Mouse (Mus musculus): ENCODE data around the gene Hivep2. TPM values are rescaled to one million over a fixed set of nuclear protein-coding genes. Genes with fewer than 3 reads are reported as not detected.

The Hivep2 gene
- total RNA-seq (2018; cell fraction: chromatin; rRNA removed): 100 to 1,000 TPM in 9 of 26 experiments, 10 to 100 TPM in 17; 14.2 to 496 (median 34.9) TPM
- 10 to 100 TPM in 4 of 26 experiments, 1 to 10 TPM in 22; 2.5 to 66.5 (median 5.7) TPM for total RNA-seq (2018; cell fraction: cytosol; rRNA removed)
- 100 to 1,000 TPM in 5 of 26 experiments, 10 to 100 TPM in 21; 10.3 to 337 (median 21.3) TPM for total RNA-seq (2018; cell fraction: nucleus; rRNA removed)
- polyA plus RNA-seq (2018): 2.0 to 3.3 TPM (median 3.2 TPM) in 3 replicates

DNA sequence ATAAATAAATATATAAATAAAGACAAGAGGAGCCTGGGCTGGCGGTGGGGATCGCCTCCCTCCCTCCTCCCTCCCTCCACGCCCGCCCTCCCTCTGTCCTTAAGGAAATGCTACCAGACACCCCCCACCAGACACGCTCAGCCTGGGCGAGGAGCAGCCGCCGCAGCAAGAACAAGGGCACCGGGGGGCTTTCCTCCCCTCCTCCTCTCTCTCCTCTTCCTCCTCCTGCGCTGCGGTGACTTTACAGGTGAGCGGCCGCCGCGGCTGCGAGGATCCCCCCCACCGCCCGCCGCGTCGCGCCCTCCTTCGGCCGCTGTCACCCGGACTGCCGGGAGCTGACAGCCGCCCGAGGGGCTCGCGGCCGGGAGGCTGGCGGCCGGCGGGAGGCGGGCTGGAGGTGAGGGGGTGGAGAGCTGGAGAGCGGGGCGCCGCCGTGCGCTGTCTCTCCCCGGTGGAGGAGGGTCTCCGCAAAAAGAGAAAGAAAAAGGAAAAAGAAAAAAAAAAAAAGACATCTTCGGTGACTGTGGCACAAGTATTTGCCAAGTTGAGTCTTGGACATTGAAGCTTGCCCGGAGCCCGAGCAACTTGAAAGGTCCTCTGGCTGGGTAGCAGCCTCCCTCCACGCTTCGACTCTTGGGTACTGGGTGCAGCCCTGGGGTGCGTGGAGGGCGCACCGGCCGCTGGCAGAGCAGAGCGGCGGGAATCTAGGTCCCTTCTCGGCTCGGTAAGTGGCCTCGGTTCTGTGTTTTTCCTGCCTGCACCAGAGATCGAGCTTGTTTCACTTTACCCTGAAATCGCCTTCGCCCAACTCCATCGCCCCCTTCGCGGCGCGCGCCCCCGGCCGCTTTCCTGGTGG is at the start of gene Hivep2:
Gene Hivep2, plus strand, starts transcription at position 102 of the 856 bp plus-strand sequence.
- no peaks in the 10 kb centered on the region for H3K79me2 ChIP-seq (ENCODE audit: inconsistent target)
- WGBS (ENCODE audit: missing documents): 2% methylated on average over 57 of the region's 67 CpGs

DNA sequence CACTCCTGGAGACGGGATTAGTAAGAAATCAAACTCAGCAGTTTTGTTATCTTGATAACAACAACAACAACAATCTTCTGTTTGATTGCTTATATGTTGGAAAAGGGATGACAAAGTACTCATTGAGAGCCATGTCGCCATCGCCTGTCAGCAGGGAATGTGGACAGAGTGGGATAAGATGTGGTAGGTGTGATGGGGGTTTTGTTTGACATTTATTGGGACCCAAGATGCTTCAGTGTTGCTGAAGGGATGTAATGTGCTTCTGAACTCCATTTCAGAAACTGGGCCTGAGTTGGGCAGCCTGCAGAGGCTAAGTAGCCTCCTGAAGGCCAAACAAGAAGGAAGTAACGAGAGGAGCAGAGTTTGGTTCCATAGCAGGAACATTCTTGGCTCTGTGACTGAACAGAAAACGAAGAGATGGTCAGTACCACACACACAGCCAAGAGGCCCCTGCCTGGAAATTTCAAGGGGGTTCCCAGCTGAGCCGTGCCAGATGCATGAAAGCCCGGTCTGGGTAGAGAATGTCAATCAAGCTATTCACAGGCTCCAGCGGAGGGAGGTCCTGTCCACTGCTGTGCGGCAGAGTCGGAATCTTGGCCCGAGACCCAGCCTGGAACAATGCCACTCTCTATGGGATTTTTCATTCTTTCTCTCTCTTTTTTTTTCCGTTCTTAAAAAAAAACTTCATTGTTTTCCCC is 49.1 kb upstream of the Hivep2 start:
- H3K27ac ChIP-seq: no peak overlapping the region
- no peaks in the 10 kb centered on the region for H3K79me2 ChIP-seq (ENCODE audit: inconsistent target)
- H3K36me3 ChIP-seq (ENCODE audit: inconsistent target): no peaks in the 10 kb centered on the region
- 90% methylated on average over 12 of the region's 12 CpGs for WGBS (ENCODE audit: missing documents)
- no peak overlapping the region for H3K4me3 ChIP-seq (ENCODE audit: inconsistent target)

More for the DNA sequence above, at the start of gene Hivep2:
- Histone ChIP-seq H3K36me3 (ENCODE audit: inconsistent target) (no peaks in the 10 kb centered on the region), H3K4me3 (ENCODE audit: inconsistent target) (peak within 1 kb of the TSS; percentile 64), H3K27ac (peak within 1 kb of the TSS; percentile 76)

DNA sequence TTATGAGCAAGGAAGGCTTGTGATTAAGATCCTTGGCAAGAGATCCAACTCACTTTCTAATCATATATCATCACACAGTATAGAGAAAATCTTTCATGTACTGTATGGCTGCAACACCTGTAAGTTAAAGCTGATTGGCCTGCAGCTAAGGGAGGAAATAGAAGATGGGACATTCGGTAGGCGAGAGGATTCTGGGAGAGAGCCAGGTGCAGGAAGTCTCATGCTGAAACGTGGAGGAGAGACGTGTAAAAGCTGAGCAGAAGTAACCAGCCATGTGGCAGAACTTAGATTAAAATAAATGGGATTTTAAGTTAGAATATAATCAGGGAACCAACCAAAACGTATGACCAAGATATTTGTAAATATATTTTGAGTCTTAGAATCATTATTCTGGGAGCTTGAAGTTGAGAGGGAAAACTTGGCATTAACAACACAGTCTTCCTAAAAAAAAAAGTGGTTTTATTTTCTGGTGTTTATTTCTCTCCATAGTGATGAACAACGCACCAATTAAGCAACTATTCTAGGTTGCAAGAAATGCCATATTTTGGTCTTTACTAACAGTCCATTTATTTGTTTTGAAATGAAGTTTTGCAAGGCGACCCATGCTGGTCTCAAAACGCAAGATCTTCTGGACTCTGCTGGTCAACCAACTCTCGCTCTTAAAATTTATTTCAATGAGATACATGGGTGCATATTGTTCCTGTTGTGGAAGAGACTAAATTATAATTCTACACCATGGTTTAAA is 44.1 kb upstream of the Hivep2 start:
- 84% methylated on average over 9 of the region's 9 CpGs for WGBS (ENCODE audit: missing documents)
- H3K36me3 ChIP-seq (ENCODE audit: inconsistent target): no peaks in the 10 kb centered on the region
- H3K79me2 ChIP-seq (ENCODE audit: inconsistent target): no peaks in the 10 kb centered on the region

DNA sequence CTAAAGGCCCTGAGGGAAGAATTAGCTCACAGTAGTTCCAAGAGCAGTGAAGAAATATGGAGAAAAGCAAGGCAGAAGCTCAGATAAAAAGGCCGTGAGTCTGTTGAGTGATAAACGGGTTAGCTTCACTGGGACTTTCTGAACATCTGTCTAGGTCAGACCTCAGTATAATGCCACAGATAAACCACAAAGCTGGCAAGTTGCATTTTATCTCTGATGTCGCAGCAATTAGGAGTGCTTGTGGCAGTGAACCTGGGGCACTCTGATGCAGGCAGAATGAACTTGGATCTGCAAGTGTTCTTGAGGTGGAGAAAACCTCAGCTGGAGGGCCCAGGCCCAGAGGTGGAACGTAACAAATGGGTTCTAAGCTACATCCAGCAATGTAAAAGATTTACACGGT is 36.6 kb upstream of the Hivep2 start:
- H3K4me3 ChIP-seq (ENCODE audit: inconsistent target): no peak overlapping the region
- WGBS (ENCODE audit: missing documents): 74% methylated on average over 5 of the region's 5 CpGs
- no peak overlapping the region for H3K27ac ChIP-seq
- H3K36me3 ChIP-seq (ENCODE audit: inconsistent target): no peaks in the 10 kb centered on the region
- H3K79me2 ChIP-seq (ENCODE audit: inconsistent target): no peaks in the 10 kb centered on the region

More for the DNA sequence above, 44.1 kb upstream of the Hivep2 start:
- H3K27ac ChIP-seq: no peak overlapping the region
- no peak overlapping the region for H3K4me3 ChIP-seq (ENCODE audit: inconsistent target)

DNA sequence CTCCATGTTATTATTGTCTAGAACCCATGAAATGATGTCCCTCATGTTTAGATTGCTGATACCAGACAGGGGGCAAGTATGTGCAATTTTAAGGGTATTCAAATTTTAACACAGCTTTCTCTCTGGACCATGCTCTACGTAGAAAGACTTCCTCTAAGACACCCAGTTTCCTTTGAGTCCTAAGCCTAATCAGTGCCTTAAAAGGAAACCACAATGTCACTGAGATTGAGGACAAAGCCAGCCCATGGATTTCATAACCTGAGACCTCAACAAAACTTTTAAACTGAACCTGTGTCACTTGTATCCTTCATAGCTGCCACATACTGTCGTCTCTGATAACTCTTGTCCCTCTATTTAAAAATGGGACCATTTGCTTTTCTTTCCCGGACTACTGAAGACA is 33.7 kb upstream of the Hivep2 start:
- Histone ChIP-seq H3K79me2 (ENCODE audit: inconsistent target) (no peaks in the 10 kb centered on the region), H3K36me3 (ENCODE audit: inconsistent target) (no peaks in the 10 kb centered on the region), H3K4me3 (ENCODE audit: inconsistent target) (no peak overlapping the region), H3K27ac (no peak overlapping the region)
- 62% methylated on average over 3 of the region's 3 CpGs for WGBS (ENCODE audit: missing documents)

DNA sequence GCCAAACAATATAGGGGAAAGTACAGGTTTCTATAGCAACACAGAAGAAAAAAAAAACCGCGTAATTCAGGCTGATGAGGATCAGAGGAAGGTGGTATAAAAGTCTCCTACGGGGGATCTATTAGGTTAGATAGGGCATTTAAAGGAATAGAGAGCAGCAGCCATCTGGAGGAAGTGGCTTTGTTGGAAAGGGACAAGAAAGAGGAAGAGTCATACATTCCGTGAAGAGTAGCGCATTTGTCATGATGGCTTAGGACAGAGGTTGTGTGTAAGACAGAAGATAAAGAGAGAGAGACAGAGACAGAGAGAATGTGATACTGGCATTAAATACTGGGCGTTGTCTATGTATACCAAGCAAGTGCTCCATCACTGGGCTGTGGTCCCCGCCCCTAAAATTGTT is 32.6 kb upstream of the Hivep2 start:
- Histone ChIP-seq H3K27ac (no peak overlapping the region), H3K4me3 (ENCODE audit: inconsistent target) (no peak overlapping the region), H3K79me2 (ENCODE audit: inconsistent target) (no peaks in the 10 kb centered on the region), H3K36me3 (ENCODE audit: inconsistent target) (no peaks in the 10 kb centered on the region)
- WGBS (ENCODE audit: missing documents): 39% methylated on average over 7 of the region's 7 CpGs

DNA sequence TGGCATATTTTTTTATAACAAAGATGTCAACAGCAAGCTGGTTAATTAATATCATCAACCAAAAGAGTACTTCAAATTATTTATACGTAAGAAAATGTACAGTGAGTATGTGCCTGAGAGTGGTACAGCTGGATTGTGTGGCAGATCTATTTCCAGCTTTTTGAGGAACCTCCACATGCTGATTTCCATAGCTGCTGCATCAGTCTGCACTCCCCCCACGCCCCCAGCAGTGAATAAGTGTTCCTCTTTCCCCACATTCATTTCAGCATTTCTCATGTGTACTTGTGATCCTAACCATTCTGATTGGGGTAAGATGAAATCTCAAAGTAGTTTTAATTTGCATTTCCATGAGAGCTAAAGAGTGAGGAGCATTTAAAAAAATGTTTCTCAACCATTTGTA is 30.2 kb upstream of the Hivep2 start:
- H3K4me3 ChIP-seq (ENCODE audit: inconsistent target): no peak overlapping the region
- no peaks in the 10 kb centered on the region for H3K79me2 ChIP-seq (ENCODE audit: inconsistent target)
- H3K36me3 ChIP-seq (ENCODE audit: inconsistent target): no peaks in the 10 kb centered on the region
- WGBS (ENCODE audit: missing documents): 46% methylated on average over 2 of the region's 2 CpGs
- H3K27ac ChIP-seq: no peak overlapping the region

DNA sequence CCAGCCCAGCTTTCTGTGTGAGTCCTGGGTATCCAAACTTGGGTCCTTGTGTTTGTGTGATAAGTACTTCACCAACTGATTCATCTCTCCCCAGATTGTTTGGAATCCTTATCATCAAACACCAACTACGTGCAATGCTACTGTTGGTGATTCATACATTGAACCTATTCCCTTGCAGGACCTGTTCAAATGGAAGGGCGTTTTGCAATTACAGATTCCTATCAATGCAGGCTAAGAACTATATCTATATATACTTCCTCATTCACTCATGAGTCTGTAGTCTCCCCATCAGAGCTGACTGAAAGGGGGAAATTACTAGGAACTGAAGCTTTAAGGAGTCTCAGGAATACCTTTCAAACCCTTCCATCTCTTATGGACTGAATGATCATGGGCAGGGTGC is 24.5 kb upstream of the Hivep2 start:
- no peak overlapping the region for H3K4me3 ChIP-seq (ENCODE audit: inconsistent target)
- WGBS (ENCODE audit: missing documents): 43% methylated on average over 2 of the region's 2 CpGs

DNA sequence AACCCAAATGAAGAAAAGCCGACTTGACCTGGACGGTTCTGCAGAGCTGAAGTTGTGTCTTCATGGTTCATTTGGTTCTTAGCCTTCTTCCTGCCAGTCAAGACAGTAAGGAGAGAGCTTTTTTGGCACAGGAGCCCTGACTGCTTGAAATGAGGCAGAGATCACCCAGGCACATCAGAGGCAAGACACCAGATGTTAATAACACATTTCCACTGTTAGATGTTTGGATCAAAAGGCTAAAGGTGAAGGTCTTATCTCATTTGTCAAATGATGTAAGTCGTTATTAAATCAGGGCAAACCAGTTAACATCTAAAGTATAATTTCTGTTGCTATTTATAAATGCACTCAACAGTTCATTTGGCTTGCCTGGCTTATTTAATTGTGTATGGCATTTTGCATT is 22.2 kb upstream of the Hivep2 start:
- 88% methylated on average over 3 of the region's 3 CpGs for WGBS (ENCODE audit: missing documents)
- no peaks in the 10 kb centered on the region for H3K36me3 ChIP-seq (ENCODE audit: inconsistent target)

More for the DNA sequence above, 24.5 kb upstream of the Hivep2 start:
- Histone ChIP-seq H3K79me2 (ENCODE audit: inconsistent target) (no peaks in the 10 kb centered on the region), H3K36me3 (ENCODE audit: inconsistent target) (no peaks in the 10 kb centered on the region), H3K27ac (no peak overlapping the region)

DNA sequence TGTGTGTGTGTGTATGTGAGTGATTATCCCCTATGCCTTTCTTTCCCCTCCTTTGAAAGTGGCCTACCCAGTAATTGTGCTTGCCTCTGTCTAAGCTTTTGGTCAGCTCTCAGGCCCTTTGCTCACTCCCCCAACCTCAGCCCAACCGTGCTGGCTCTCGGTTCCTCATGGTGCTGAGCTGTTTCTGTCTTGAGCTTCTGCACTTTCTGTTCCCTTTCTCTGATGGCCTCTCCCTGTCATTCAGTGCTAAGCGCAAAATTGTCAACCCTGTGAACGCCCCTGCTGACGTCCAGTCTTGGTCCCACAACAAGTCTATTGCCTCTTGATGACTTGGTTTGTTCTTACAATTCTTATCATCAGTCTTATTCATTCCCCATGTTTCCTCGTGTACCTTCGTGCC is 19.4 kb upstream of the Hivep2 start:
- Histone ChIP-seq H3K4me3 (ENCODE audit: inconsistent target) (no peak overlapping the region), H3K79me2 (ENCODE audit: inconsistent target) (no peaks in the 10 kb centered on the region), H3K27ac (no peak overlapping the region), H3K36me3 (ENCODE audit: inconsistent target) (no peaks in the 10 kb centered on the region)
- WGBS (ENCODE audit: missing documents): 28% methylated on average over 7 of the region's 7 CpGs

More for the DNA sequence above, 22.2 kb upstream of the Hivep2 start:
- Histone ChIP-seq H3K4me3 (ENCODE audit: inconsistent target) (no peak overlapping the region), H3K27ac (no peak overlapping the region), H3K79me2 (ENCODE audit: inconsistent target) (no peaks in the 10 kb centered on the region)

DNA sequence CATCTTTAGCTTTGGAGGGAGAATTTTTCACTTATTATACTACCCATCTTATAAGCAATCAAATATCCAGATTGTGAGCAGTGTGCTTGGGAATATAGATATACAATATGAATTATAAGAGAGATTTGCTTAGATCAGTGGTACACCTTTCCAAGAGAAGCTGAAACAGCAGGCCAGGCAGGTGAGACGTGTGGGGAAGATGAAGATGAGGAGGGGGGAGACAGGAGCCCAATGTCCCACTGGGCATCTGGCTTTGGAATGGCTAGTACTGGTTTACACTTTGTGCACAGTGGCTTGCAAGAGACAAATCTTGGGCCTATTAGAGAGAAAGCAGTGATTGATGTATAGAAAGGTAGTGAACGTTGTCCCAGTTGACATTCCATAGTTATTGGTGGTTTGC is 2.9 kb upstream of the Hivep2 start:
- 84% methylated on average over 2 of the region's 2 CpGs for WGBS (ENCODE audit: missing documents)
- H3K36me3 ChIP-seq (ENCODE audit: inconsistent target): no peaks in the 10 kb centered on the region
- H3K4me3 ChIP-seq (ENCODE audit: inconsistent target): no peak overlapping the region
- H3K27ac ChIP-seq: no peak overlapping the region
- no peaks in the 10 kb centered on the region for H3K79me2 ChIP-seq (ENCODE audit: inconsistent target)

DNA sequence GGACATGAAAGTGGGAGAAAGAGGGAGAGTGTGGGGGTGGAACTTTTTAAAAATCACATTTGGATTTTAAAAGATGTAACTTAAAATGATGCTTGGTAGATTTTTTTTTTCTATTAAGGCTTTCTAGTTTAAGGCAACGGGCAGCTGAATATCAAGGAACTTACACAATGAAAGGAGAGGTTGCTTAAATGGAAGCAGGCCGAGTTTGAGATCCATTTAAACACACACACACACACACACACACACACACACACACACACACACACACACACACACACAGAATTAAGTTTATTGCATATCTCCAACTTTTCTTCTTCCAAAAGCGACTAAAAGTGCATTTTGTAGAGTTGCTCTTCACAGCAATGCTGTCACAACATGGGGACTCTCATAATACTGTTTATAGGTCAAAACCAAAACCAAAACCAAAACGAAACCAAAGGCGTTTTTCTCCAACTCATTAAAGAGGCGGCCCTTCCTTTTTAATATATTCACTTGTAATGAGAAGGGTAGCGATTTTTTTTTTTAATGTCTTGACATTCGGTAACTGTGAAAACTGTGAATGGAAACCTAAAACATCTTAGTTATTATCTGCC is 1.9 kb upstream of the Hivep2 start:
- H3K79me2 ChIP-seq (ENCODE audit: inconsistent target): no peaks in the 10 kb centered on the region
- peak overlapping the region; percentile 62 for H3K27ac ChIP-seq
- H3K36me3 ChIP-seq (ENCODE audit: inconsistent target): no peaks in the 10 kb centered on the region
- 0% methylated on average over 7 of the region's 8 CpGs for WGBS (ENCODE audit: missing documents)
- H3K4me3 ChIP-seq (ENCODE audit: inconsistent target): peak overlapping the region; percentile 64

DNA sequence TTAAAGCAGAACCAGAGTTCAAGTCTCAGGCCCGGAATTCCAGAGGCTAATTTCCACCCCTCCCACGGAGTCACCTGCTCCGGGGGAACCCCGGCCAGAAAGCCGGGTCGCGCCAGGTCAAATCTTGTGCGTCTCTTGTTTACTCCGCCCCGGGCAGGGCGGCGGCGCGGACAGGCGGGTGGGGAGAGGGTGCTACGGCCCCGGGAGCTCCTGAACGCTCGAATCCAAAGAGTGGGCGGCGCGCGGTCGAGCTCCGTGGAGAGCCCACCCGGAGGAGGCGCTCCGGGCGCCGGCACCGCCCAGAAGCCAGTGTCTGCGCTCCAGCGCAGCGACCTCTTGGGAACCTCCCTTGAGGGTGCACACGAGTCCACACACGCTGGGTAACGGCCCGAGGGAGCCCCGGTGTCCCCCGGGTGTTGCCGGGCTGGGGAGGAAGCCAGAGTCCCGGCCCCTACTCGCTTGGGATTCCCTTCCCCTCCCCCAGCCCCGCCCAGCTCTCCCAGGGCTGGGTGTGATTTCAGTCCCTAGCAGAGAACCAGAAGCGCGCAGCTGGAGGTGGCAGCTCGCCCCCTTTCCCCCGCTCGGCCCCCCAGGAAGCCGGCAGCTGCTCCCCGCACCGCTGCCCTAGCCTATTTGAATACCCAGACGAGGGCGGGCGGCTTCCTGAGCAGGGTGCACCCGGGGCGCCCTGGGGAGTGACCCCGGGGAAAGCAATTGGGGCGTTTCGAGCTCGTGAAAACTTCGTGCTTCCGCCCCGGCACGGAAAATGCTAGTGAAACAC is 1.2 kb upstream of the Hivep2 start:
- H3K36me3 ChIP-seq (ENCODE audit: inconsistent target): no peaks in the 10 kb centered on the region
- peak overlapping the region; percentile 76 for H3K27ac ChIP-seq
- H3K79me2 ChIP-seq (ENCODE audit: inconsistent target): no peaks in the 10 kb centered on the region
- H3K4me3 ChIP-seq (ENCODE audit: inconsistent target): peak overlapping the region; percentile 64
- WGBS (ENCODE audit: missing documents): under 1% methylated on average over 64 of the region's 65 CpGs

Measured in macrophage (primary cell).